Mouse (Mus musculus): ENCODE results near the gene Irf6. TPM values are rescaled to one million over a fixed set of nuclear protein-coding genes. Genes with fewer than 3 reads are reported as not detected.

Gene Irf6
- total RNA-seq (2021) = under 1 TPM; 0.36 to 0.46 TPM
- long read RNA-seq, experiment 1, full-length matches to known transcripts = 1 of 1 reads
- long read RNA-seq, experiment 1, partial matches to known transcripts = 0 of 1 reads
- long read RNA-seq, experiment 1, other reads (novel, unspliced or antisense) = 0 of 1 reads
- long read RNA-seq, experiment 2 = 0 reads

- DNase-seq = peak; percentile 81 to 83
Observed at GRCm38 (mm10) chr1:193152872-193153271, at the start of gene Irf6. Gene Irf6, plus strand, starts transcription at chr1:193153111.

GRCm38 (mm10) chr1:193112093-193112492, 40.8 kb upstream of the Irf6 start:
- DNase-seq = no peak

- no peak for DNase-seq
Observed at GRCm38 (mm10) chr1:193122793-193123192, 30.1 kb upstream of the Irf6 start.

GRCm38 (mm10) chr1:193123290-193123689, 29.6 kb upstream of the Irf6 start:
- no peak for DNase-seq

- DNase-seq = peak in 1 of 2 experiments; percentile 4
Observed at GRCm38 (mm10) chr1:193125835-193126234, 27.1 kb upstream of the Irf6 start.

- DNase-seq = no peak
Observed at GRCm38 (mm10) chr1:193128055-193128454, 24.9 kb upstream of the Irf6 start.

GRCm38 (mm10) chr1:193129321-193129720, 23.6 kb upstream of the Irf6 start:
- DNase-seq = no peak

- peak; percentile 97 to 98 for DNase-seq
Observed at GRCm38 (mm10) chr1:193129786-193130455, 23.0 kb upstream of the Irf6 start, which contains the start of gene Diexf. Gene Diexf, minus strand, starts transcription at chr1:193130272.

- peak in 1 of 2 experiments; percentile 8 for DNase-seq
Observed at GRCm38 (mm10) chr1:193130456-193130825, 22.5 kb upstream of the Irf6 start.

- peak; percentile 15 to 27 for DNase-seq
Observed at GRCm38 (mm10) chr1:193130839-193131238, 22.1 kb upstream of the Irf6 start.

- DNase-seq = no peak
Observed at GRCm38 (mm10) chr1:193131311-193131948, 21.5 kb upstream of the Irf6 start.

GRCm38 (mm10) chr1:193132385-193132784, 20.5 kb upstream of the Irf6 start:
- DNase-seq = no peak

- DNase-seq = no peak
Observed at GRCm38 (mm10) chr1:193133726-193134125, 19.2 kb upstream of the Irf6 start.

GRCm38 (mm10) chr1:193138087-193138486, 14.8 kb upstream of the Irf6 start:
- no peak for DNase-seq

- no peak for DNase-seq
Observed at GRCm38 (mm10) chr1:193138669-193139068, 14.2 kb upstream of the Irf6 start.

GRCm38 (mm10) chr1:193141118-193141517, 11.8 kb upstream of the Irf6 start:
- no peak for DNase-seq

GRCm38 (mm10) chr1:193142517-193143062, 10.3 kb upstream of the Irf6 start:
- no peak for DNase-seq

- DNase-seq = no peak
Observed at GRCm38 (mm10) chr1:193144516-193144915, 8.4 kb upstream of the Irf6 start.

- no peak for DNase-seq
Observed at GRCm38 (mm10) chr1:193145101-193145500, 7.8 kb upstream of the Irf6 start.

- DNase-seq = no peak
Observed at GRCm38 (mm10) chr1:193146416-193146815, 6.5 kb upstream of the Irf6 start.

- DNase-seq = no peak
Observed at GRCm38 (mm10) chr1:193149231-193149630, 3.7 kb upstream of the Irf6 start.

GRCm38 (mm10) chr1:193151134-193151533, 1.8 kb upstream of the Irf6 start:
- DNase-seq = no peak

- no peak for DNase-seq
Observed at GRCm38 (mm10) chr1:193153561-193153960, 650 bp downstream of the Irf6 start.

All from adrenal gland, postnatal 36 days (tissue).